Mouse (Mus musculus) limb, embryonic 14.5 days (tissue): Measurements from ENCODE around the gene 4933415A04Rik. TPM values are rescaled to one million over a fixed set of nuclear protein-coding genes. Genes with fewer than 3 reads are reported as not detected.

Experiments
- ATAC-seq: fragments of 200-750 bp; cut with Nextera tagmentation; 2 replicates; pipeline ENCODE4 v1.8.0; 2017; ENCODE audit warnings: low read depth, moderate number of reproducible peaks, moderate TSS enrichment; ENCODE audit not compliant: low FRiP score
- DNase-seq: peaks from one replicate; pipeline ENCODE4 v3.0.0-alpha.2; 2015; ENCODE audit warnings: low spot score
- H3K27ac ChIP-seq: fragments of 300-500 bp; sonication (generic); replicated peaks from 2 replicates; pipeline ENCODE4 v1.5.1; 2014; ENCODE audit warnings: low read depth, mild to moderate bottlenecking, low read length, moderate library complexity, mixed read lengths
- H3K27me3 ChIP-seq: fragments of 300-500 bp; sonication (generic); 2 replicates; pipeline ENCODE4 v1.6.1; 2014; ENCODE audit warnings: low read length, mixed read lengths; ENCODE audit not compliant: control insufficient read depth, insufficient read depth
- H3K36me3 ChIP-seq: fragments of 300-500 bp; sonication (generic); 2 replicates; pipeline ENCODE4 v1.6.1; 2014; ENCODE audit warnings: mild to moderate bottlenecking, low read length, moderate library complexity, mixed read lengths; ENCODE audit not compliant: control insufficient read depth, insufficient read depth
- H3K4me1 ChIP-seq: fragments of 300-500 bp; sonication (generic); 2 replicates; pipeline ENCODE4 v1.6.1; 2014; ENCODE audit warnings: antibody characterized with exemption, low read length, mixed read lengths; ENCODE audit not compliant: control insufficient read depth, insufficient read depth
- H3K4me2 ChIP-seq: fragments of 300-500 bp; sonication (generic); replicated peaks from 2 replicates; pipeline ENCODE4 v1.6.1; 2014; ENCODE audit warnings: low read depth, mild to moderate bottlenecking, low read length, moderate library complexity; ENCODE audit not compliant: severe bottlenecking
- H3K4me3 ChIP-seq: fragments of 300-500 bp; sonication (generic); replicated peaks from 2 replicates; pipeline ENCODE4 v1.5.1; 2014; ENCODE audit warnings: low read length
- H3K9ac ChIP-seq: fragments of 300-500 bp; sonication (generic); 2 replicates; pipeline ENCODE4 v1.6.1; 2014; ENCODE audit warnings: mild to moderate bottlenecking, low read depth, low read length, moderate library complexity; ENCODE audit not compliant: severe bottlenecking
- H3K9me3 ChIP-seq: fragments of 300-500 bp; sonication (generic); 2 replicates; pipeline ENCODE4 v1.6.1; 2016; ENCODE audit warnings: low read length; ENCODE audit not compliant: control insufficient read depth
- POLR2A ChIP-seq: fragments of 200-500 bp; IDR thresholded peaks from 2 replicates; pipeline ENCODE4 v1.8.0; 2012; ENCODE audit warnings: inconsistent platforms, mild to moderate bottlenecking, moderate library complexity, borderline replicate concordance; ENCODE audit not compliant: insufficient read depth, insufficient read length; ENCODE audit errors: extremely low read depth
- WGBS: fragments of 180-500 bp; shearing (Covaris S2); extraction: QIAGEN DNeasy Blood & Tissue Kit; methylation state at CpG from one replicate; pipeline ENCODE4 v1.1.7; 2014; 5-methylcytosine and 5-hydroxymethylcytosine counted together
- polyA plus RNA-seq, 2 experiments: library from polyadenylated mRNA; depleted of rRNA in 1 of 2; stranded (reverse) in 1 of 2; unstranded in 1 of 2; fragments of >200 nt; fragmentation: Nextera tagmentation in 1 of 2; extraction: Ambion mirVana in 1 of 2; gene quantifications; 2 replicates each; pipeline versions ENCODE4 v1.2.1 to v1.2.3; 2012 to 2014

4933415A04Rik gene
- polyA plus RNA-seq, 2 experiments: 0.70 to 2.2 TPM

DNA sequence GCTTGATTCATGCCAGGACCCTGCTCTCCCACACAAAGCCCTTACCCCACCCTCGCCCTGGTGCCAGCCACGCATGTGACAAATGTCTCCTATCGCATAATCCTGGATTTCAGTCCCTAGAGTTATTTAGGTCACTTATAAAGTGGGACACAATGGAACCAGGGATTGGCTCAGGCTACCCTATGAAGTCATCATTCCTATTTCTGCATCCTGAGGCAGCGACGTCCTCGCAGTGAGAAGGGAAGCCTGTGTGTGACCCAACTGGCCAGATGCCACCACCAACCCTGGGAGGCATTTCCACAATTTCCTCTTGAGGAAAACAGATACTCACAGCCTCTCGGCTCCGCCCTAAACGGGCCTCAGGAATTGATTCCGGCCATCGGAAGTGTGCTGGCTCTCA is 17.2 kb upstream of the 4933415A04Rik start:
- 70% methylated on average over 11 of the region's 11 CpGs for WGBS
- Histone ChIP-seq H3K36me3 (no peaks in the 10 kb centered on the region), H3K4me2 (no peak overlapping the region), H3K9ac (no peak overlapping the region), H3K27me3 (no peaks in the 10 kb centered on the region), H3K27ac (peak overlapping the region; percentile 61), H3K9me3 (no peaks in the 10 kb centered on the region), H3K4me3 (no peak overlapping the region), H3K4me1 (peaks cover 11% of the 10 kb centered on the region)
- ATAC-seq (0 out of 2 replicates have a peak, but pooled peaks have one; percentile 42), DNase-seq (no peak)
- TF ChIP-seq POLR2A: no peak

DNA sequence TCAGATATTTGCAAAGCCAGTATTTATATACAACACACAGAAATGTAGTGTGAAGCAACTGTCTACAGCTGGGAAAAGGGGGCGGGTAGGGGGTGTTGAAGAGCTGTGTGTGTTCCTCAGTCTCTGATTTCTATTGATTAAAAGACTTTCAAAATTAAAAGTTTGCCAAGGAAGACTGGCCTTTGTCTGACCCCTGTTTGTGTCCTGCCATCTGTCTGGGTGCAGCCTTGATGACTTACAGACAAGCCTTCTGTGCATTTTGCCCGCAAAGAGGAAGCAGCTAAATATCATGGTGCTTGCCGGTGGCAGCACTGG is 11.8 kb upstream of the 4933415A04Rik start:
- Histone ChIP-seq H3K9me3 (no peaks in the 10 kb centered on the region), H3K27me3 (no peaks in the 10 kb centered on the region), H3K27ac (no peak overlapping the region), H3K4me3 (no peak overlapping the region), H3K9ac (no peak overlapping the region), H3K4me1 (peaks cover 7% of the 10 kb centered on the region), H3K4me2 (no peak overlapping the region), H3K36me3 (peaks cover 7% of the 10 kb centered on the region)
- DNase-seq (no peak), ATAC-seq (no peak)
- WGBS: 19% methylated on average over 3 of the region's 3 CpGs
- no peak for TF ChIP-seq POLR2A

DNA sequence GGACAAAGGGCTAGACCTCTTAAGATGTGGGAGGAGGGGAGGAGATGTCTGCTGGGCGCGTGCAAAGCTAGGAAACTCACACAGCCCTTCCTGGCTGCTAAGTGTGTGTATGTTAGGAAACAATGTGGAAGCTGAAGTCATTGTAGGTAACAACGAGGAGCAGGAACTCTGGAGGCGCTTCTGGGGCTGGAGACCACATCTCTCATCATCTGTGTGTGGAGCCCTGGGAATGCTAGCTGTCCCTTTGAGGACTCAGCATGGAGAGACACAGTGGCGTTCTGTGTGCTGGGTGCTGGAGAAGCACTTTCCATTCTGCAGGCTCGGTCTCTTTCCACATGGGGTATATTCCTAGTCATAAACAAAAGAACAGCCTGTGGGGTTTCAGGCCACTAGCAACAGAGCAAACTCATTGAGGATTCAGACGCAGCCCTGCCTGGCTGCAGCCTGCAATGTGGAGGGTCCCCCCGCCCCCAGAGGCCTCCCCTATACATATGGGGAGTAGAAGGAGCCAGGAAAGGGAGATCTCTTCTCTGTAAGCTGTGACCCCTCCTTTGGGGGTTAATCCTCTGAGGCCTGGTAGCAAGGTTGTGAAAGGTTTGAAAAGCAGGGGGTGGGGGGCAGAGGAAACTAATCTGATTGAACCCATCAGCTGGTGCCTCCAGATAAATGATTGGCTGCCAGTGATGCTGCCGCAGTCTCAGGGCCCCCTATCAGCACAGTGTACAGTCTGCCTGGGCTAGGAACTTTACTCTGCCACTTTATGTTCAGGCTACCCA is 11.3 kb upstream of the 4933415A04Rik start:
- TF ChIP-seq POLR2A: no peak
- H3K9ac ChIP-seq: no peak overlapping the region
- 27% methylated on average over 9 of the region's 9 CpGs for WGBS
- H3K27ac ChIP-seq: 0 out of 2 replicates have a peak overlapping the region, but pooled peaks have one; percentile 8
- peaks cover 10% of the 10 kb centered on the region for H3K36me3 ChIP-seq
- no peak overlapping the region for H3K4me2 ChIP-seq
- DNase-seq: no peak
- no peak for ATAC-seq
- H3K4me1 ChIP-seq: peaks cover 7% of the 10 kb centered on the region
- no peaks in the 10 kb centered on the region for H3K9me3 ChIP-seq
- H3K27me3 ChIP-seq: no peaks in the 10 kb centered on the region
- no peak overlapping the region for H3K4me3 ChIP-seq

GRCm38 (mm10) chr11:43577713-43578478 is 8.9 kb upstream of the 4933415A04Rik start:
- no peak overlapping the region for H3K9ac ChIP-seq
- ATAC-seq: no peak
- no peaks in the 10 kb centered on the region for H3K9me3 ChIP-seq
- H3K4me2 ChIP-seq: no peak overlapping the region
- H3K27me3 ChIP-seq: no peaks in the 10 kb centered on the region
- peaks cover 7% of the 10 kb centered on the region for H3K4me1 ChIP-seq
- no peak overlapping the region for H3K4me3 ChIP-seq
- 72% methylated on average over 11 of the region's 11 CpGs for WGBS
- no peak overlapping the region for H3K27ac ChIP-seq
- no peak for DNase-seq
- H3K36me3 ChIP-seq: peaks cover 16% of the 10 kb centered on the region
- no peak for TF ChIP-seq POLR2A

GRCm38 (mm10) chr11:43585211-43586005 is 1.4 kb upstream of the 4933415A04Rik start:
- Histone ChIP-seq H3K36me3 (peaks cover 28% of the 10 kb centered on the region), H3K4me3 (no peak overlapping the region), H3K9me3 (no peaks in the 10 kb centered on the region), H3K9ac (no peak overlapping the region), H3K4me2 (no peak overlapping the region), H3K27me3 (no peaks in the 10 kb centered on the region), H3K27ac (no peak overlapping the region), H3K4me1 (no peaks in the 10 kb centered on the region)
- DNase-seq (no peak), ATAC-seq (no peak)
- TF ChIP-seq POLR2A: no peak
- WGBS: 94% methylated on average over 22 of the region's 22 CpGs
